Mouse (Mus musculus) bone marrow, adult 2 months (tissue): ENCODE measurements around the gene Pde4a.

Source experiments
- CTCF ChIP-seq: fragments of 200-500 bp; IDR thresholded peaks from 2 replicates; pipeline ENCODE4 v1.5.1; 2011; ENCODE audit warnings: low read length, control low read depth; ENCODE audit not compliant: control insufficient read depth, insufficient read depth
- POLR2A ChIP-seq: fragments of 200-500 bp; IDR thresholded peaks from 2 replicates; pipeline ENCODE4 v1.6.1; 2011; ENCODE audit warnings: low read depth, mild to moderate bottlenecking, control low read depth, low read length, borderline replicate concordance; ENCODE audit not compliant: control insufficient read depth

GRCm38 (mm10) chr9:21189905-21190304, 24.4 kb downstream of the Pde4a start:
- TF ChIP-seq CTCF (no peak; the same call in 1 of the 2 replicates), POLR2A (no peak)
